Mouse (Mus musculus): Measurements from ENCODE around the gene Zswim8. TPM values are rescaled to one million over a fixed set of nuclear protein-coding genes. Genes with fewer than 3 reads are reported as not detected.

Zswim8 gene
- 47.7 and 57.3 TPM in 2 replicates for polyA plus RNA-seq (2014; fragmentation: Nextera tagmentation; extraction: Ambion mirVana)

GRCm38 (mm10) chr14:20707201-20708190, at the start of gene Zswim8:
Zswim8 (plus strand) TSS chr14:20707552.
- ATAC-seq (ENCODE audit: low FRiP score, low TSS enrichment) (peak; percentile 95), DNase-seq (peak; percentile 95)
- H3K9me3 ChIP-seq (ENCODE audit: control insufficient read depth, low read length) = no peaks in the 10 kb centered on the region
- peaks cover 23% of the 10 kb centered on the region for H3K4me1 ChIP-seq (ENCODE audit: control insufficient read depth, insufficient read depth, low read length)
- under 1% methylated on average over 80 of the region's 80 CpGs for WGBS
- H3K9ac ChIP-seq (replicated peaks; ENCODE audit: low read length) = peak within 1 kb of the TSS; percentile 97
- H3K4me2 ChIP-seq (ENCODE audit: low read length) = peak within 1 kb of the TSS; percentile 78
- H3K27ac ChIP-seq (replicated peaks; ENCODE audit: low read depth, low read length) = peak within 1 kb of the TSS; percentile 90
- H3K27me3 ChIP-seq (ENCODE audit: control insufficient read depth, insufficient read depth, low read length) = no peaks in the 10 kb centered on the region
- peaks cover 37% of the 10 kb centered on the region for H3K36me3 ChIP-seq (ENCODE audit: control insufficient read depth, insufficient read depth, low read length)
- H3K4me3 ChIP-seq (replicated peaks; ENCODE audit: low read depth, low read length) = peak within 1 kb of the TSS; percentile 97

GRCm38 (mm10) chr14:20658326-20658725, 49.0 kb upstream of the Zswim8 start:
- Histone ChIP-seq H3K27ac (replicated peaks; ENCODE audit: low read depth, low read length) (no peak overlapping the region), H3K36me3 (ENCODE audit: control insufficient read depth, insufficient read depth, low read length) (no peaks in the 10 kb centered on the region), H3K27me3 (ENCODE audit: control insufficient read depth, insufficient read depth, low read length) (peaks cover 8% of the 10 kb centered on the region; the same call in 1 of the 2 replicates), H3K9me3 (ENCODE audit: control insufficient read depth, low read length) (no peaks in the 10 kb centered on the region), H3K4me1 (ENCODE audit: control insufficient read depth, insufficient read depth, low read length) (peaks cover 14% of the 10 kb centered on the region), H3K4me2 (ENCODE audit: low read length) (no peak overlapping the region), H3K9ac (replicated peaks; ENCODE audit: low read length) (no peak overlapping the region), H3K4me3 (replicated peaks; ENCODE audit: low read depth, low read length) (no peak overlapping the region)
- ATAC-seq (ENCODE audit: low FRiP score, low TSS enrichment) = no peak
- peak; percentile 79 for DNase-seq

GRCm38 (mm10) chr14:20658902-20659301, 48.5 kb upstream of the Zswim8 start:
- no peak for ATAC-seq (ENCODE audit: low FRiP score, low TSS enrichment)
- 95% methylated on average over 6 of the region's 6 CpGs for WGBS
- Histone ChIP-seq H3K9ac (replicated peaks; ENCODE audit: low read length) (no peak overlapping the region), H3K4me3 (replicated peaks; ENCODE audit: low read depth, low read length) (no peak overlapping the region), H3K27me3 (ENCODE audit: control insufficient read depth, insufficient read depth, low read length) (peaks cover 8% of the 10 kb centered on the region; the same call in 1 of the 2 replicates), H3K36me3 (ENCODE audit: control insufficient read depth, insufficient read depth, low read length) (no peaks in the 10 kb centered on the region), H3K4me1 (ENCODE audit: control insufficient read depth, insufficient read depth, low read length) (peaks cover 14% of the 10 kb centered on the region), H3K27ac (replicated peaks; ENCODE audit: low read depth, low read length) (no peak overlapping the region), H3K9me3 (ENCODE audit: control insufficient read depth, low read length) (no peaks in the 10 kb centered on the region), H3K4me2 (ENCODE audit: low read length) (no peak overlapping the region)
- no peak for DNase-seq

- DNase-seq (no peak), ATAC-seq (ENCODE audit: low FRiP score, low TSS enrichment) (no peak)
- Histone ChIP-seq H3K4me1 (ENCODE audit: control insufficient read depth, insufficient read depth, low read length) (peaks cover 14% of the 10 kb centered on the region), H3K4me3 (replicated peaks; ENCODE audit: low read depth, low read length) (no peak overlapping the region), H3K9me3 (ENCODE audit: control insufficient read depth, low read length) (no peaks in the 10 kb centered on the region), H3K4me2 (ENCODE audit: low read length) (no peak overlapping the region), H3K36me3 (ENCODE audit: control insufficient read depth, insufficient read depth, low read length) (no peaks in the 10 kb centered on the region), H3K9ac (replicated peaks; ENCODE audit: low read length) (no peak overlapping the region), H3K27me3 (ENCODE audit: control insufficient read depth, insufficient read depth, low read length) (peaks cover 8% of the 10 kb centered on the region; the same call in 1 of the 2 replicates), H3K27ac (replicated peaks; ENCODE audit: low read depth, low read length) (no peak overlapping the region)
- 99% methylated on average over 7 of the region's 7 CpGs for WGBS
These were observed 47.7 kb upstream of the Zswim8 start for GRCm38 (mm10) chr14:20659687-20660086.

- peak overlapping the region; percentile 65 for H3K4me3 ChIP-seq (replicated peaks; ENCODE audit: low read depth, low read length)
- H3K27me3 ChIP-seq (ENCODE audit: control insufficient read depth, insufficient read depth, low read length) = peaks cover 13% of the 10 kb centered on the region; the same call in 1 of the 2 replicates
- H3K9ac ChIP-seq (replicated peaks; ENCODE audit: low read length) = peak overlapping the region; percentile 73
- 1% methylated on average over 52 of the region's 52 CpGs for WGBS
- H3K36me3 ChIP-seq (ENCODE audit: control insufficient read depth, insufficient read depth, low read length) = no peaks in the 10 kb centered on the region
- no peaks in the 10 kb centered on the region for H3K9me3 ChIP-seq (ENCODE audit: control insufficient read depth, low read length)
- peak overlapping the region; percentile 84 for H3K27ac ChIP-seq (replicated peaks; ENCODE audit: low read depth, low read length)
- peak overlapping the region; percentile 86 for H3K4me2 ChIP-seq (ENCODE audit: low read length)
- peak; percentile 91 for ATAC-seq (ENCODE audit: low FRiP score, low TSS enrichment)
- peak; percentile 98 for DNase-seq
- peaks cover 14% of the 10 kb centered on the region for H3K4me1 ChIP-seq (ENCODE audit: control insufficient read depth, insufficient read depth, low read length)
These were observed 46.3 kb upstream of the Zswim8 start for GRCm38 (mm10) chr14:20660827-20661660.

- Histone ChIP-seq H3K36me3 (ENCODE audit: control insufficient read depth, insufficient read depth, low read length) (no peaks in the 10 kb centered on the region), H3K4me3 (replicated peaks; ENCODE audit: low read depth, low read length) (peak overlapping the region; percentile 65), H3K27ac (replicated peaks; ENCODE audit: low read depth, low read length) (peak overlapping the region; percentile 84), H3K27me3 (ENCODE audit: control insufficient read depth, insufficient read depth, low read length) (peaks cover 13% of the 10 kb centered on the region; the same call in 1 of the 2 replicates), H3K9me3 (ENCODE audit: control insufficient read depth, low read length) (no peaks in the 10 kb centered on the region), H3K4me1 (ENCODE audit: control insufficient read depth, insufficient read depth, low read length) (peaks cover 14% of the 10 kb centered on the region), H3K9ac (replicated peaks; ENCODE audit: low read length) (peak overlapping the region; percentile 73), H3K4me2 (ENCODE audit: low read length) (peak overlapping the region; percentile 86)
- no peak; the same call in none of the 2 replicates for ATAC-seq (ENCODE audit: low FRiP score, low TSS enrichment)
- WGBS = 6% methylated on average over 19 of the region's 19 CpGs
- peak; percentile 47 for DNase-seq
These were observed 45.6 kb upstream of the Zswim8 start for GRCm38 (mm10) chr14:20661661-20662331.

- H3K9me3 ChIP-seq (ENCODE audit: control insufficient read depth, low read length) = no peaks in the 10 kb centered on the region
- no peak overlapping the region for H3K27ac ChIP-seq (replicated peaks; ENCODE audit: low read depth, low read length)
- H3K4me3 ChIP-seq (replicated peaks; ENCODE audit: low read depth, low read length) = no peak overlapping the region
- H3K4me1 ChIP-seq (ENCODE audit: control insufficient read depth, insufficient read depth, low read length) = peaks cover 14% of the 10 kb centered on the region
- WGBS = 92% methylated on average over 3 of the region's 3 CpGs
- DNase-seq (no peak), ATAC-seq (ENCODE audit: low FRiP score, low TSS enrichment) (no peak)
- no peak overlapping the region for H3K4me2 ChIP-seq (ENCODE audit: low read length)
- peaks cover 13% of the 10 kb centered on the region; the same call in 1 of the 2 replicates for H3K27me3 ChIP-seq (ENCODE audit: control insufficient read depth, insufficient read depth, low read length)
- H3K36me3 ChIP-seq (ENCODE audit: control insufficient read depth, insufficient read depth, low read length) = no peaks in the 10 kb centered on the region
- peak overlapping the region; percentile 73; the same call in 1 of the 2 replicates for H3K9ac ChIP-seq (replicated peaks; ENCODE audit: low read length)
These were observed 44.6 kb upstream of the Zswim8 start for GRCm38 (mm10) chr14:20662740-20663139.

GRCm38 (mm10) chr14:20663601-20664000, 43.8 kb upstream of the Zswim8 start:
- no peaks in the 10 kb centered on the region for H3K9me3 ChIP-seq (ENCODE audit: control insufficient read depth, low read length)
- no peak for ATAC-seq (ENCODE audit: low FRiP score, low TSS enrichment)
- H3K27me3 ChIP-seq (ENCODE audit: control insufficient read depth, insufficient read depth, low read length) = peaks cover 13% of the 10 kb centered on the region; the same call in 1 of the 2 replicates
- no peak for DNase-seq
- no peak overlapping the region for H3K4me2 ChIP-seq (ENCODE audit: low read length)
- no peak overlapping the region for H3K9ac ChIP-seq (replicated peaks; ENCODE audit: low read length)
- no peak overlapping the region for H3K27ac ChIP-seq (replicated peaks; ENCODE audit: low read depth, low read length)
- H3K36me3 ChIP-seq (ENCODE audit: control insufficient read depth, insufficient read depth, low read length) = no peaks in the 10 kb centered on the region
- no peak overlapping the region for H3K4me3 ChIP-seq (replicated peaks; ENCODE audit: low read depth, low read length)
- WGBS = 80% methylated on average over 2 of the region's 2 CpGs
- H3K4me1 ChIP-seq (ENCODE audit: control insufficient read depth, insufficient read depth, low read length) = peaks cover 14% of the 10 kb centered on the region
